Mouse (Mus musculus) spleen, postnatal 10 days (tissue): ENCODE results near the gene Tbc1d19.

Experiments used
- DNase-seq, 2 experiments: peaks; one replicate each; pipeline ENCODE4 v3.0.0; 2021 to 2022; ENCODE audit warnings: low spot score in 2 of 2

Gene Tbc1d19

DNA sequence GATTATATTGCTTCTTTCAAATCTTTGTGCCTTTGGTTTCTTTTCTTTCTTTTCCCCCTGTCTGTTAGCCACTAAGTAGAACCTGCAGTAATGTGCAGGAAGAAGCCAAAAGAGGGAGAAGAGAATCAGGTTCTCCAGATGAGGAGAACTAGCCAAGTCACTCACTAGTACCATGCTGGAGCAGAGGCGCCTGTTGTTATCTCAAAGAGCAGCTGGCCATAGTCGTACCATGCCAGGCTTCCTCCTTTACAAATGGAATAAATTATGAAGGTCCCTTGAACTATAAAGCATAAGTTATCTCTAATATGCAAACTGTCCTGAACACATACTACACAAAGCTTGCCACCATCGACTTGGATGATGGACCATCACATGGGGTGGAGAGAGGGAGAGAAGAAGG is 99.8 kb downstream of the Tbc1d19 start:
- no peak for DNase-seq

DNA sequence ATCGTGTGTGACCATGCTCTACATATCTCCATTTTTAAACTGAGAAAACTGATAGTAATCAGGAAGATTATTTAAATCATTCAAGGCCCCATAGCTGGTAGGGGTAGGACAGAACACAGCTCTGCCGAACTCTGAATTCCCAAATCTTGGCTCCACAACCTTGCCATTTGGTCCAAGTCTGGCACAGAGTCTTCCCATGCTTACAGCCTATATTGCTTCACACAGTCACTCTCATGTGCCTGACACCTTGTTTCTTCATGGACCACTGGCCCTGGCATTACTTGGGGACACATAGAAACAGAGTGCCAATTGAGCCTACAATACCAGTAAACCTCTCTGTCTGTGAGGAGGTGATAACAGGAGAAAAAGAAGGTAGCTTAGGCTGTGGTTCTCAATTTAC is 111.0 kb downstream of the Tbc1d19 start:
- DNase-seq = no peak

DNA sequence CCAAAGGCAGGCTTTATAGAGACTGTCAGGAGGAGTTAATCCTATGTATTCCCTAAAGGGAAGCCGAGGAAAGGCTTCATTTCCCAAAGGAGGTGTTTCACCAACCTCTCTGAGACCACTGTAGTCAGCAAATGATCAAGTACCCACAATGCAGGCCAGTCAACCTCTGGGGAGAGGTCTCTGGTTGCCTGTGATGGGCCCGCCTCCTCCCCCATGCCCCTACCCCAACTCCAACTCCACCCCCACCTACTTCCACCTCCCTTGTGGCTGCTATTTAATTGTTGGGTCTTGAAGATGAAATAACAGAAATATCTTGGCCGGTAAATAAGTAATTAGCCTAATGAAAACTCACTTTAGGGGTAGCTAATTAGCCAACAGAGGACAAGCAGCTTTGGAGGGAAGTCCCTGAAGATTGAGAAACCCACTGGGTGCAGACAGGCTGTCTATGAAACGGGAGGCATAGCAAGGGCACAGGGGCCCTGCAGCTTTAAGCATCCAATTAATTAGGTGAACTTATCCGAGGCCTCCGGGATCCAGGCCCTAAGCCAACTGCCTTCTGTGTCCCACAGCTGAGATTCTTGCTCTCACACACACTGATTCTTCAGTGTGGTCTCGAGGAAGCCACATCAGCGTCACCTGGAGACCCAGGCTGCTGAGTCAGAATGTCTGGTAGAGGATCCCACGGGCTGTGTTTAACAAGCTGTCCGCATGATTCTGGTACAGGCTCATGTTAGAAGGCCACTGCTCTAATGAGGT is 112.9 kb downstream of the Tbc1d19 start:
- DNase-seq = no peak

DNA sequence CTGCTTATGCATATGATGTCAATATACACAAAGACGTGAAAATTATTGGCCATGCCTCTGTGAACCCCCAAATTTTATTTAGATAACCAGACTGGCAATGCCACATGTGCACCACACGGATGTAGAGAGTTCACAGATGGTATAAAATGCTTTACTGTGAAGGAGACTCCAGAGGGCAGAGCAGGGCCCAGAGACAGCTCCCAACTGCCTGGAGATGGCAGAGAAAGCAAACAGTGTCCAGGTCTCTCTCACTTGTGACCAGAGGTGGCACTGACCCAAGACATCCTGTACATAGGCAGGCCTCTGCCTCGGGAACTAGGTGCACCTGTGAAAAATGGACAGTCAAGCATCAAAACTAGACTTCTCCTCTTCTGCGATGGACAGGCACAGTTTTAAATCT is 114.6 kb downstream of the Tbc1d19 start:
- DNase-seq = no peak

DNA sequence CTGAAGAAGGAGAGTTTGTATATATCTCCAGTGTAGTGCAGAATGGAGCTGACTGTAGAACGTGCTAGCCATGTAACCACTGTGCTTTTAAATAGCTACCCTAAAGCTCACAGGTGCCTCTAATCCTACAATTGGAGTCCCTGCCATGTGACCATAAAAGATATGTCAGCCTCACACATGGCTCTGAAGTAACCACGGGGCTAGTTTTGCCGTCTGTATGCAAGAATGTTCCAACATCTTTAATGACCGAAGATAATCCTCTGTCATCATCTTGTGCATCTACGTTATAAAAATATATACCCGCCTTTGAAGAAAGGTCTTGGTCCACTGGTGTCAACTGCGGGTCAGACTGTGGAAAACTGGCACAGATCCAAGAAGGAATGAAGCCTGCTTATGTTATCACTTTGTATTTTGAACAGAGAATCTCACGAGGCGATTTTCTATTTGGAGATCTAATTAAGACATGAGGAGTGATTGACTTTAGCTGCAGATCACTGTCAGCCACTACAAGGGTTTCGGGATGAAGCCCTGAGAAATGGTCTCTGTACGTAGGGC is 117.0 kb downstream of the Tbc1d19 start:
- DNase-seq = no peak

DNA sequence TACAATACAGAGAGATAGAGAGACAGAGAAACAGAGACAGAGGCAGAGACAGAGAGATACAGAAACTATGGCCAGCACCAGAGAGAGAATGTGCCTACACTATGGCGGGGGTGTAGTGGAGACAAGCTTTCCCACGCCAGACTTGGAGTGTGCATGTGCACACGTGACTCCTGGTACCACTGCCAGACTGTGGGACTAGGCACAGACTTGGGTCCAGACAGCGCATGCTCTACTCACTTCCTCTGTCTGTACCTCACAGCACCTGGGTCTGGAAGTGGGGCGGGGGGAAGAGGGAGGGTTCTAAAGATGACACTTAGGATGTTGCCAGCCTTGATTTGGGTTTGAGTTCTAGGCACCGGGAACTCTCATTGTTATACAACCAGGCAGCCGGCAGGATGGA is 118.5 kb downstream of the Tbc1d19 start:
- no peak for DNase-seq

DNA sequence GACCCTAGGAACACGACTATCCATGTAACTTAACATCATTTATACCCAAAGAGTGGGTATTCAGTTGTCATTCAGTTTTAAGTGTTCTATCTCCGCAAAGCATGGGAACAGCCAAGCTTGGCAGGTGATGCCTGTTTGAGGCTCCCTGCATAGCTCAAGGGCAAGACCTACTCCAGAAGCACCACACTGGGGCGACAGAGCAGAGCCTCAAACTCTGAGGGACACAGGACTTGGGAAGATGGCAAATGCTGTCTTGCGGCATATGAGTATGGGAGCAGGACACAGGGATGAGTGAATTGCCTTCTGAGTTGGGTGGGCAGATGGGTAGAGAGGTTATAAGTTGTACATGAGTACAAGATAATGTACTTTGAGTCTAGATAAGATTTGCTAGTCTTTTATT is 119.1 kb downstream of the Tbc1d19 start:
- DNase-seq = no peak

DNA sequence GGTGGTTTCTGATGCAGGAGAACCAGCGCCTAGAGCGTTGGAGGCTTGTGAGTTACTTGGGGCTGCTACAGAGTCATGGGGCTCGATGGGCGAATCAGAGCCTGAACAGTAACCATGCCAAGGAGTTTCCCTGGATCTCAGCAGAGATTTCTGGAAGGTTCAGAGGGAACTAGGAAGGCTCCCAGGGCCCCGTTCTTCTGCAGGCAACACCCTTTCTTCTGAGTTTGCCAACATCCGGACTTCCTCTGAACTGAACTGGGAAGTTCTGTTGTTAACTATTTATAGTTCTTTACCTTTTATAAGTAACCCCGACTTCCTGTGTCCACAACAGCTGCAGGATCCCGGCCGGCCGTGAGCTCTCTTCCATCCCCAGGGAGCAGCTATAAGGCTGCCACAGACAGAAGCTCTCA is 119.8 kb downstream of the Tbc1d19 start:
- no peak for DNase-seq

DNA sequence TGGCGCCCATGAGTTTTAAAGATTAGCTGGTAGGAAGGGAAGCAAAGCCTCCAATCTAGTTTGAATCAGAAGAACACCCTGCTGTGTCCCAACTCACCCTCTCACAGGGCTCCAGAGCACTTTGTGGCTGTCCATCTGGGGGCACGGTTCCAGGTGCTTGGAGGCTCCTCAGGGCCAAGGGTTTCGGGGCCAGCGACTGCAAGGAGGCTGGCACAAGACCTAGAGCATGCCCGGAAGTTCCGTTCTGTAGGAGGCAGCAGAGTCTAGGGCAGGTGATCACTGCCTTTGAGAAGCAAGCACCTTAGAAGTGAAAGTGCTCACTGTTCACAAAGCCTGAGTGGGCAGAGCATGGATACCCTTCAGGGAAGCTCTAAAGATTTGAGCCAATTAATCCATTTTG is 120.4 kb downstream of the Tbc1d19 start:
- no peak for DNase-seq

DNA sequence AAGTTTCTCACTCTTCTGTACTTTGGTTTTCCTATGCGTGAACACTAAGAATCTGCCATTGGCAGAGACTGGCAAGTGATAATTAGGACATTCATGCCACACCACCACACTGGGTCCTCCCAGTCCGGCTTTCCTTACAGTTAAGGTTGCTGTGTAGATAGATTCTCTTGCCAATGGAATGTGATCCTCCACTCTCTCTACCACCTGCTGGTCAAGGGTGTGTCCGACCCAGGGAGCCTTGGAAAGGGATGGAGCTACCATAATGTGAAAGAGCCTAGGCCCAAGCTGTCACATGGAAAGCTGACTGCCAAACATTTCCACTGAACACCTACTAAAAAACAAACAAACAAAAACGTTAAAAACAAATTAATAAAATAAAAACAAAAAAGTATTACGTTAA is 121.6 kb downstream of the Tbc1d19 start:
- DNase-seq = no peak

DNA sequence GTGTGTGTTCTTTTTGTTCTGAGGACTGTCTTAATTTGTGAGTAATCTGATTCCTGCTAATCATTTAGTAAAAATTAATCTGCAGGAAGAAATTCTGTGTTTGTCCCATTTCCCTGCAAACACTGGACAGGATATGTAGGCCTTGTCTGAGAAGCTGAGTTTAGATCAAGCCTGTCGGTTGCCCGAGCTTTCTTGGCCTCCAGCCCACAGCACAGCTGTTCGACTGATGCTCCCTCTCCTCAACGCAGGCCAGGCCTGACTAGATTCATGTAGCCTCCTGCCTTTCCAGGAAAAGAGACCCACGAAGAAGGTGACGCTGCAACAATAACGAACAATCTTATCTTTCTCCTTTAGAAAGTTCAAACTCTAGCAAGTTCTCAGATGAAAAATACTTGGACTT is 124.2 kb downstream of the Tbc1d19 start:
- DNase-seq = no peak

DNA sequence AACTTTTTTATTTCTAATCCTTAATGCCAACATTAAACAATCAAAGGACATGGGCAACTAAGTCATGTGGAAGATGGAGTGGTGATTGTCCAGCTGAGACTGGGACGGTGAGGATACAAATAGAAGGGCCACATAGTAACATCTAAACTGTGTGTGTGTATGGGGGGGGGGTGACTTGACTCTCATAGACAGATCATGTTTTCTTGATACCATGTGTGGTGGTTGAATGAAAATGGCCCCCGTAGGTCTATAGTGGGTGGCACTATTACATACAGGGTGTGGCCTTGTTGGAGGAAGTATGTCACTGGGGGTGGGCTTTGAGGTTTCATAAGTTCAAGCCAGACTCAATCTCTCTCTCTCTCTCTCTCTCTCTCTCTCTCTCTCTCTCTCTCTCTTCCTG is 124.6 kb downstream of the Tbc1d19 start:
- no peak for DNase-seq

DNA sequence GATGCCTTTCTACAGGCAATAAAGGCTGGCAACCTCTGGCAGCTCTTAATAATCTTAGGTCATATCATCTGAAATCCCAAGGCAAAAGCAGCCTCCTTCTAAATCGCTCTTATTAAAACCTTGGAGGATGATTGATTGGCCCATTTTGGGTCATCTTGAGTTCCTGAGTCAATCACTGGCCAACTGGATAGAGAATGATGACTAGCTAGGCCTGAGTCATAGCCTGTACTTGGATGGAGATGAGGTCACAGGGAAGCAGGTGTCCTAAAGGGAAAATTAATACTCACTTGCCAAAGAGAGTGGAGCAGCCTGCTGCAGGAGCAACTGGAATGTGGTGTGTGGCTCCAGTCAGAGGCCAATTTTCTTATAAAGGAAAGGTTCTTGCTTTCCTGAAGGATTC is 125.4 kb downstream of the Tbc1d19 start:
- DNase-seq = no peak

DNA sequence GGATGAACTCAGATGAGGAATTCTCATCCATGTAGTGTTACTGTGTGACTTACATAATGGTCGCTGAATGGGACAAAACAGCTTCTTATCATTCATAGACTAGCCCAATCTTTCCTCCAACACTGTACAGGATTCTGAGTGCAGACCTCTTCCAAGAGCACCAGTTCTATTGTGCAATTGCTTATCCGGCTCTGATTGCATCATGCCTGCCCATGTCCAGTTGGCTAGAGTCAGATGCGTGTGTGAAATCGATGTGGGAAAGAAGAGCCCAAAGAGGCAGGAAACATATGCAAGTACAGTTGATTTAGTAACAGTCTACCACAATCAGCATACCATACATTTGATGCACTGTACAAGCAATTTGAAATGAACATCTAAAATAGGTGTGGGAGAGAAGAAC is 127.8 kb downstream of the Tbc1d19 start:
- DNase-seq = no peak

DNA sequence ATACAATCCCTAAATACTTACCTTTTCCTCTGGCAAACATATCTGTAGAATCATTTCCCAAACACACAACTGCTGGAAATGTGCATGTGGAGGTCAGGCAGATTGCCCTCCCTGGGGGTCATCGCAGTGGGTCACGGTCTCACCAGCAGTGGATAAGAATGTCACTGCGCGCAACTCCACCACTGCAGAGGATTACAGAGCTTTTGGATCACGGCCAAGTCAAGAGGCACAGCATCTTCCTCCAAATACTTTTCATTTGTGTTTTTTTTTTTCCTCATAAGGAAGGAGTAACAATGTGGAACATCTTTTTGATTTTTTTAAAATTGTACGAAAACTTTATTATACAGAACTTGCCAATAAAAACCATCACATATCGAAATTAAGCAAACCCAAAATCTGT is 129.6 kb downstream of the Tbc1d19 start:
- no peak for DNase-seq

DNA sequence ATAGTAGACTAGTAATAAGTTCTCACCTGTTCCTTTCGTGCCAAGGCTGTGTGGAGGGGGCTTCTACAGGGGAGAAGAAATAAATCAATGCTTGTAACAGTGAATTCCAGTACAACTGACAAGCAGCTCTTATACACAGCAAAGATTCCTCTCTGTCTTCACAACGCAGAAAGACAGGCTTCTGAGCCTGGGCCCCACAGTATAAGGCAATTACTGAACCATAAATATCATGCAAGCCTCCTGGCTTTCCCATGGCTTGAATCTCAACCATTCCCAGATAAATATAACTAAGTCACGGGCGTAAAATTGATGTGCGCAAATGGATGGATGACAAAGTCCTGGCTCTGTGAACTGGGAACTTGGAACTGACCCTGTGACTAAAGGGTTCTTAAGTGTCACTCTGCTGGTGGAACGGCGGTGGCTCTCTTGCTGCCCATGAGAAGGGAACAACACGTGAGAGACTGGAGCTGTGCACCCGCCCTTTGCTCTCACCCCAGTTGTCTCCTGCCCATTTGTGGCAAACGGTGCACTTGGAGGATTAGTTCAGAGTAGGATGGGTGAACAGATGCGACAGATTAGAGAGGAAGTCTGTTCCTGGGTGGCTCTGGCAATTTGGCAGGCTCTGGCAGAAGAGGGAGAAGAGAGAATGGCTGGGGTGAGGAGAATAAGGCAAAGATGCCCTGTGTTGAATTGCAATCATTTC is 132.1 kb downstream of the Tbc1d19 start:
- no peak for DNase-seq

DNA sequence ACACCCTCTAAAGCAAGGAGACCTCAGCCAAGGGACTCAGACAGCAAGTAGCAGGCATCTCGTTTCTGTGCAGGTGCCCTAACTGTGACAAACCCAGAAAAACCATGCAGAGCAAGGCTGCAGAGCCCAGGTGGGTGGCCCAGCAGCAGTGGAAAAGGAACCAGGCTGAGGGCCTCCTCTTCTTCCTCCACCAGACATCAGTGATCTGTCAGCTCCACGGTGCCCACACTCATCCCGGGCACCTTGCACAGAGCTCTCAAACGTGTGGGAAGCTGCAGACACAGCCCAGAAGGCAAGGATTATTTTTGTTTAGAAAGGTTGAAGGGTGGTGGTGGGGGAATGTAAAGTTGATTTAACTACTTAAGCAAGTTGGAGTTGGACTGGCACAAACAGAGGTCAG is 132.9 kb downstream of the Tbc1d19 start:
- DNase-seq = no peak

DNA sequence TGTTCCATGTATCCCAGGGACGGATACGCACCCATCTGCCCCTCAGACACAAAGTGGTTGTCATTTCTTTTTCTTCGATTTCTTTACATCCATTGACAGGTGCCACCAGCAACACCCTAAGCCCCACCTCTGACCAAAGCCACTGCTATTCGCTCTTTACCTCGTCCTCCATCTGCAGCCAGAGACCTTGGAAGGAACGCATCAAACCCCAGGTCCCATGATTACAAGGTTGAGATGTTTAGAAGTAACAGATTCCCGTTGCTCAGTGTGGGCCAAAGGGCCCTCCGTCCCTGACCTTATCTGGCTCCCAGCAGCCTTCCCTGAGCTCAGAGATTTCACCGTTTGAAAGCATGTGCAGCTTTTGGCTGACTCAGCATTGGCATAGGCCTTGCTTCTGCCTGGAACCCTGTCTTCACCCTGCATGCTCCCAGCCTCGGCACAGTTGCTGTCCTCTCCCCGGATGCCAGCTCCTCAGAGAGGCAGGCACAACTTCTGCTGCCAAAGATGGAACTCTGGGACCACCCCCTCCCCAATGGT is 134.0 kb downstream of the Tbc1d19 start:
- no peak for DNase-seq

DNA sequence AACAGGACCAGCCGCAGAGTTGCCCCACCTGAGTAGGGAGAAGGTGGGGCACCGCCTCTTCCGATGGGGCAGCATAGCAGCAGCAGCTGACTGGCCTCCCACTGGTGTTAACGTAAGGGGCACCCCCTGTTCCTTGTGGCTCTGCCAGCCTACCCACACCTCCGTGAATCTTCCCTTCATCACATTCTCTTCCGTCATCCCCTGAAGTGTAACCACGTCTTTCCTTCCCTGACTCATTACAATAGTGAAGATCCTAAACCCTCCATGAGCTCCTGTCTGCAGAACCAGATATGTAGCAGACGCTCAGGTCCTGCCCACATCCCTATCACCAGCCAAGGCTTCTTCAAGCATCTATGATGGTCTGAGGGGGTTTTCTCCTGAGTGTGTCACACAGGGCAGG is 137.3 kb downstream of the Tbc1d19 start:
- no peak for DNase-seq

DNA sequence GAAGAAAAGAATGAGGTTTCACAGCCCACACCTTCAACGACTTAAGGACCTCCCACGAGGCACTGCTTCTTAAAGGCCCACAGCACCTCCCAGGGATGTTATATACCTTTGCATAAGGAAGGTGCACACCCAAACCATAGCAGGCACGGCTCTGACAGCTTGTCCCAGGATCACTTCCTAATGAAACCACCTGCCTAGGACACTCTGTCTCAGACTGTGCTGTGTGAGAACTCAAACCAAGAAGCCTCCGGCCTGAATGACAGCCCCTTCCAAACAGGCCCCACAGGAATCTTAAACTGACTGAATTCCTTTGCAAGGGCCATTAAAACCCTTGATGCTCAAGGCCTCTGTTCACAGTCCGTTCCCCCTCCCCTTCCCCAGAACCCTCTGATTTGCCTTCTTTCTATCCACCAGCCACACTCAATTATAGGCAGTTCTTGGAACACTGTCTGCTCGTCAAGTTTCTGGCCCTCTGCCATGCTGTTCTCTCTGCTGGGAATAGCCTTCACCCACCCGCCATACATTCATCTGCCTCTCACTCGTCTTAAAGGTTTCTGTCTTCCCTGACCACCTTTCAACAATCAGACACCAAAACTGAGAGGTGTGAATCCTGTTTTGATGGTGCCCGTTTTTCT is 138.3 kb downstream of the Tbc1d19 start:
- DNase-seq = no peak

DNA sequence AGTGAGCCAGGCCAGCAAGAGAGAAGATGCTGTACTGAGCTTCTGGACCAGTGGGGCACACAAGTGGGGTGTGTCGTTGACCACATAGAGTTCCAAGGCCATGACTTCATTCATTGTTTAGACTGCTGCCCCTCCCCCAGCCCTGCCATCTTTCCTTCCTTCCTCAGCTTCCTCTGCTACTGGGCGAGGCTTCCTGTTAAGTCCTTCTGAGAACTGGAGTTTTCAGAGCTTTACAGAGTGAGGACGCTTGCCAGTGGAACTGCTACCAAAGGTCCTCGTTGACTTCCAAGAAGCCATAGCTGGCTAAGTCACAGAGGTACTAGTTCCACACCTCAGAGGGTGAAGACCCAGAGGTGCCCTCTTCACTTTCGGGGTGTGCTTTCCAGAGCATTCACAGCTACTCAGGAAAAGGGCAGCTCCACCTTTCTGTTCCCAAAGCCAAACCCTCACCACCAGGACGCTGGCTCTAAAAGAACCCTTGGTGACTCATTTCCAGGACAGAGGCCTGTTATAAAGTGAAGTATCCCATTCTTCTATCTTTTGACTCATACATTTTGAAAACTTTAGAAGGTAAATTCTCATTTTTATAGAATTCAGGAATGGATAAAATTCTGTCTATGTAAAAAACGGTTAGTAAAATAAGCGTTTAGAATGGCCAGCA is 139.3 kb downstream of the Tbc1d19 start:
- no peak for DNase-seq

DNA sequence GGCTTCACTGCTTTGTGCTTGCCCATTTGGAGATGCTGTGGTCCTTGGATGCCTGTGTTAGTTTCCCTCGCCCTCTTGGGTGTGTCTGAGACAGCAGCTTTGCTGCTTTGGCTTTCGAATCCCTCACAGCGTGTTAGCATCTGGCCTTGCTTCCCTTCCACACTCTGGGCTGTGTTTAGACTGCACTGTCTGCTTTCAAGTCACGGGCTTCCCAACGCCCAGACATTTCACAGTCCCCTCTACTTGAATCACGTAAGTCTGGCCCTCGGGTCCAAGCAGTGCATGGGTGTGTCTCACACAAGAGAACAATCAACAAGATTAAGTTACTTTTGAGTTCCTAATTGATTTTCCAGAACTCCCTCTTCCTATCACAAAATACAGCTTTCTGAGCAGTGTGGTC is 140.8 kb downstream of the Tbc1d19 start:
- no peak for DNase-seq
